Mouse (Mus musculus): ENCODE measurements at regions not wholly inside any gene's neighbourhood (a gene's known extent, or its start where the extent isn't known, plus 50 kb on each side); places are given as distances from the start of the nearest gene placed in this dataset.

GRCm38 (mm10) chr8:90600946-90601695 lies 216.1 kb downstream of the Gm19935 start:
- no peak for ATAC-seq (replicated peaks; ENCODE audit: insufficient number of reproducible peaks, low FRiP score, low TSS enrichment)
- no peak overlapping the region for H3K4me3 ChIP-seq (ENCODE audit: low read depth, low read length)
- no peaks in the 10 kb centered on the region for H3K4me1 ChIP-seq (ENCODE audit: control insufficient read depth, insufficient read depth, low read length)
- no peaks in the 10 kb centered on the region for H3K27me3 ChIP-seq (ENCODE audit: control insufficient read depth, insufficient read depth, low read length)
- no peak overlapping the region for H3K9ac ChIP-seq (ENCODE audit: low read depth, low read length)
- 19% methylated on average over 11 of the region's 11 CpGs for WGBS (ENCODE audit: insufficient replicate concordance)
- H3K4me2 ChIP-seq, result no peak overlapping the region
- no peaks in the 10 kb centered on the region for H3K9me3 ChIP-seq (replicated peaks; ENCODE audit: control insufficient read depth, low read length)
- H3K36me3 ChIP-seq (ENCODE audit: control insufficient read depth, insufficient read depth, low read length), result no peaks in the 10 kb centered on the region
- H3K27ac ChIP-seq (ENCODE audit: low read depth, low read length), result no peak overlapping the region

GRCm38 (mm10) chr8:90597376-90597775 lies 219.8 kb downstream of the Gm19935 start:
- 77% methylated on average over 6 of the region's 6 CpGs for WGBS (ENCODE audit: insufficient replicate concordance)
- Histone ChIP-seq H3K9ac (ENCODE audit: low read depth, low read length) (no peak overlapping the region), H3K27me3 (ENCODE audit: control insufficient read depth, insufficient read depth, low read length) (no peaks in the 10 kb centered on the region), H3K4me3 (ENCODE audit: low read depth, low read length) (no peak overlapping the region), H3K4me1 (ENCODE audit: control insufficient read depth, insufficient read depth, low read length) (no peaks in the 10 kb centered on the region), H3K9me3 (replicated peaks; ENCODE audit: control insufficient read depth, low read length) (no peaks in the 10 kb centered on the region), H3K4me2 (no peak overlapping the region), H3K36me3 (ENCODE audit: control insufficient read depth, insufficient read depth, low read length) (no peaks in the 10 kb centered on the region), H3K27ac (ENCODE audit: low read depth, low read length) (no peak overlapping the region)
- ATAC-seq (replicated peaks; ENCODE audit: insufficient number of reproducible peaks, low FRiP score, low TSS enrichment), result no peak

GRCm38 (mm10) chr8:90579426-90579825 lies 231.3 kb upstream of the Tox3 start:
- ATAC-seq (replicated peaks; ENCODE audit: insufficient number of reproducible peaks, low FRiP score, low TSS enrichment), result no peak
- Histone ChIP-seq H3K4me3 (ENCODE audit: low read depth, low read length) (no peak overlapping the region), H3K4me1 (ENCODE audit: control insufficient read depth, insufficient read depth, low read length) (no peaks in the 10 kb centered on the region), H3K27ac (ENCODE audit: low read depth, low read length) (no peak overlapping the region), H3K9me3 (replicated peaks; ENCODE audit: control insufficient read depth, low read length) (no peaks in the 10 kb centered on the region), H3K9ac (ENCODE audit: low read depth, low read length) (no peak overlapping the region), H3K4me2 (no peak overlapping the region), H3K27me3 (ENCODE audit: control insufficient read depth, insufficient read depth, low read length) (no peaks in the 10 kb centered on the region), H3K36me3 (ENCODE audit: control insufficient read depth, insufficient read depth, low read length) (no peaks in the 10 kb centered on the region)
- 77% methylated on average over 4 of the region's 4 CpGs for WGBS (ENCODE audit: insufficient replicate concordance)

GRCm38 (mm10) chr8:90576976-90577375 lies 228.8 kb upstream of the Tox3 start:
- Histone ChIP-seq H3K4me1 (ENCODE audit: control insufficient read depth, insufficient read depth, low read length) (no peaks in the 10 kb centered on the region), H3K27me3 (ENCODE audit: control insufficient read depth, insufficient read depth, low read length) (no peaks in the 10 kb centered on the region)
- 79% methylated on average over 4 of the region's 4 CpGs for WGBS (ENCODE audit: insufficient replicate concordance)

GRCm38 (mm10) chr8:90574676-90575075 lies 226.5 kb upstream of the Tox3 start:
- Histone ChIP-seq H3K9me3 (replicated peaks; ENCODE audit: control insufficient read depth, low read length) (no peaks in the 10 kb centered on the region), H3K9ac (ENCODE audit: low read depth, low read length) (no peak overlapping the region), H3K4me2 (no peak overlapping the region), H3K4me1 (ENCODE audit: control insufficient read depth, insufficient read depth, low read length) (no peaks in the 10 kb centered on the region), H3K27ac (ENCODE audit: low read depth, low read length) (no peak overlapping the region), H3K27me3 (ENCODE audit: control insufficient read depth, insufficient read depth, low read length) (no peaks in the 10 kb centered on the region), H3K36me3 (ENCODE audit: control insufficient read depth, insufficient read depth, low read length) (no peaks in the 10 kb centered on the region), H3K4me3 (ENCODE audit: low read depth, low read length) (no peak overlapping the region)
- WGBS (ENCODE audit: insufficient replicate concordance), result 79% methylated on average over 3 of the region's 3 CpGs
- ATAC-seq (replicated peaks; ENCODE audit: insufficient number of reproducible peaks, low FRiP score, low TSS enrichment), result no peak

More at GRCm38 (mm10) chr8:90576976-90577375, 228.8 kb upstream of the Tox3 start:
- H3K4me2 ChIP-seq, result no peak overlapping the region
- no peak for ATAC-seq (replicated peaks; ENCODE audit: insufficient number of reproducible peaks, low FRiP score, low TSS enrichment)
- no peaks in the 10 kb centered on the region for H3K36me3 ChIP-seq (ENCODE audit: control insufficient read depth, insufficient read depth, low read length)
- no peak overlapping the region for H3K9ac ChIP-seq (ENCODE audit: low read depth, low read length)
- no peak overlapping the region for H3K27ac ChIP-seq (ENCODE audit: low read depth, low read length)
- no peak overlapping the region for H3K4me3 ChIP-seq (ENCODE audit: low read depth, low read length)
- H3K9me3 ChIP-seq (replicated peaks; ENCODE audit: control insufficient read depth, low read length), result no peaks in the 10 kb centered on the region

- 85% methylated on average over 7 of the region's 7 CpGs for WGBS (ENCODE audit: insufficient replicate concordance)
- ATAC-seq (replicated peaks; ENCODE audit: insufficient number of reproducible peaks, low FRiP score, low TSS enrichment), result no peak
Measured at GRCm38 (mm10) chr8:90556079-90556427, 207.9 kb upstream of the Tox3 start.

GRCm38 (mm10) chr8:90555415-90556078 lies 207.4 kb upstream of the Tox3 start:
- Histone ChIP-seq H3K4me3 (ENCODE audit: low read depth, low read length) (no peak overlapping the region), H3K9me3 (replicated peaks; ENCODE audit: control insufficient read depth, low read length) (no peaks in the 10 kb centered on the region), H3K27ac (ENCODE audit: low read depth, low read length) (no peak overlapping the region), H3K36me3 (ENCODE audit: control insufficient read depth, insufficient read depth, low read length) (no peaks in the 10 kb centered on the region), H3K4me1 (ENCODE audit: control insufficient read depth, insufficient read depth, low read length) (no peaks in the 10 kb centered on the region), H3K9ac (ENCODE audit: low read depth, low read length) (no peak overlapping the region), H3K4me2 (no peak overlapping the region), H3K27me3 (ENCODE audit: control insufficient read depth, insufficient read depth, low read length) (no peaks in the 10 kb centered on the region)
- no peak for ATAC-seq (replicated peaks; ENCODE audit: insufficient number of reproducible peaks, low FRiP score, low TSS enrichment)
- WGBS (ENCODE audit: insufficient replicate concordance), result 76% methylated on average over 14 of the region's 14 CpGs

More at GRCm38 (mm10) chr8:90556079-90556427, 207.9 kb upstream of the Tox3 start:
- no peak overlapping the region for H3K27ac ChIP-seq (ENCODE audit: low read depth, low read length)
- H3K4me3 ChIP-seq (ENCODE audit: low read depth, low read length), result no peak overlapping the region
- no peaks in the 10 kb centered on the region for H3K4me1 ChIP-seq (ENCODE audit: control insufficient read depth, insufficient read depth, low read length)
- no peaks in the 10 kb centered on the region for H3K9me3 ChIP-seq (replicated peaks; ENCODE audit: control insufficient read depth, low read length)
- no peak overlapping the region for H3K4me2 ChIP-seq
- H3K9ac ChIP-seq (ENCODE audit: low read depth, low read length), result no peak overlapping the region
- no peaks in the 10 kb centered on the region for H3K27me3 ChIP-seq (ENCODE audit: control insufficient read depth, insufficient read depth, low read length)
- no peaks in the 10 kb centered on the region for H3K36me3 ChIP-seq (ENCODE audit: control insufficient read depth, insufficient read depth, low read length)

- H3K4me3 ChIP-seq (ENCODE audit: low read depth, low read length), result no peak overlapping the region
- no peaks in the 10 kb centered on the region for H3K36me3 ChIP-seq (ENCODE audit: control insufficient read depth, insufficient read depth, low read length)
- H3K4me2 ChIP-seq, result no peak overlapping the region
- no peaks in the 10 kb centered on the region for H3K9me3 ChIP-seq (replicated peaks; ENCODE audit: control insufficient read depth, low read length)
- 76% methylated on average over 3 of the region's 3 CpGs for WGBS (ENCODE audit: insufficient replicate concordance)
- no peak for ATAC-seq (replicated peaks; ENCODE audit: insufficient number of reproducible peaks, low FRiP score, low TSS enrichment)
- no peak overlapping the region for H3K27ac ChIP-seq (ENCODE audit: low read depth, low read length)
- H3K4me1 ChIP-seq (ENCODE audit: control insufficient read depth, insufficient read depth, low read length), result no peaks in the 10 kb centered on the region
- H3K27me3 ChIP-seq (ENCODE audit: control insufficient read depth, insufficient read depth, low read length), result no peaks in the 10 kb centered on the region
- H3K9ac ChIP-seq (ENCODE audit: low read depth, low read length), result no peak overlapping the region
Measured at GRCm38 (mm10) chr8:90547276-90547675, 199.1 kb upstream of the Tox3 start.

- H3K36me3 ChIP-seq (ENCODE audit: control insufficient read depth, insufficient read depth, low read length), result no peaks in the 10 kb centered on the region
- no peak for ATAC-seq (replicated peaks; ENCODE audit: insufficient number of reproducible peaks, low FRiP score, low TSS enrichment)
- no peak overlapping the region for H3K4me3 ChIP-seq (ENCODE audit: low read depth, low read length)
- H3K9ac ChIP-seq (ENCODE audit: low read depth, low read length), result no peak overlapping the region
- WGBS (ENCODE audit: insufficient replicate concordance), result 82% methylated on average over 8 of the region's 8 CpGs
- H3K4me1 ChIP-seq (ENCODE audit: control insufficient read depth, insufficient read depth, low read length), result no peaks in the 10 kb centered on the region
- no peaks in the 10 kb centered on the region for H3K27me3 ChIP-seq (ENCODE audit: control insufficient read depth, insufficient read depth, low read length)
- H3K27ac ChIP-seq (ENCODE audit: low read depth, low read length), result no peak overlapping the region
- H3K4me2 ChIP-seq, result no peak overlapping the region
- no peaks in the 10 kb centered on the region for H3K9me3 ChIP-seq (replicated peaks; ENCODE audit: control insufficient read depth, low read length)
Measured at GRCm38 (mm10) chr8:90542619-90543018, 194.5 kb upstream of the Tox3 start.

Measured in heart, embryonic 11.5 days (tissue).